Mouse (Mus musculus): ENCODE data around the gene Ksr2. TPM values are rescaled to one million over a fixed set of nuclear protein-coding genes. Genes with fewer than 3 reads are reported as not detected.
A peak's percentile ranks its signal among the peaks of the same experiment; 100 is the strongest.

The Ksr2 gene
- total and polyA plus RNA-seq, 2 experiments from 2014 or later = 6.3 to 12.6 TPM

DNA sequence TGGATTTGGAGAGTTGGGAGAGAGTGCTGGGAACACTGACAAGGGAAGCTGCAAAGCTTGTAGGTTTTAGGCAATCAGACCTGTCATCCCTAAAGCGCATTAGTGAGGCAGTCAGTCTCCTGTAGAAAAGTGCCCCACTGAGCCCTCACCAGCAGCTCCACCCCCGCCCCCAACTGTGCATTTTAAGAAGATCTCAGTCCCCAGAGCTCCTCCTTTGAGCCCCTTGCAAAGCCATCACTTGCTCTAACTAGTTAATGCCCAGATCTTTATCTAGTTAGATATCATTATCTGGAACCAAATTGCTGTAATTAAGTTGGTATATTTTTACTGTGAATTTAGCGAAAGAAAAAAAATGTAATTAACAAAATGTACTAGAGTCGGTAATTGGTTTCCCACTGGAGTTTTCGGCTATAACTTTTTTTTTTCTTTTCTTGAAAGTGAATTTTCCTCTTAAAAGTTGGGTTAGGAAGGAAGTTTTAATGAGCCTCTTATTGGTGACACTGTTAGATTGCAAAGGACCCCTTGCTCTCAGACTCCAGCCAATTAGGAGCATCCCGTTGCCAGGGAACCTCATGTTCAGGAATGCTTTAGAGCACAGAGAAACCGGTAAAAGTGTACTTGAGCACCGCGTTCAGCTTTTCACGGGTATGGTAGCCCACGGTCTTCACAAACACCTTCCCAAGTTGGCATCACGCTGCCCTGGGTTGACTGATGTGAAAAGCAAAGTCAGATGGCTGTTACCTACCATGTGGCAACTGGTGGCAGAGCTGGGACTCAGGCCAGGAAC lies 344.1 kb downstream of the Ksr2 start:
- Histone ChIP-seq H3K27me3 (ENCODE audit: insufficient read depth, low read length) (no peaks in the 10 kb centered on the region), H3K4me3 (ENCODE audit: low read length) (no peak overlapping the region), H3K4me2 (ENCODE audit: low read depth, low read length) (no peak overlapping the region), H3K27ac (no peak overlapping the region), H3K9me3 (ENCODE audit: low read length) (no peaks in the 10 kb centered on the region), H3K9ac (replicated peaks; ENCODE audit: low read length) (no peak overlapping the region), H3K36me3 (ENCODE audit: insufficient read depth, low read length) (0 out of 2 replicates have a peak, but pooled peaks cover 7% of the 10 kb centered on the region), H3K4me1 (ENCODE audit: insufficient read depth, low read length) (no peaks in the 10 kb centered on the region)
- no peak for ATAC-seq
- 27% methylated on average over 12 of the region's 12 CpGs for WGBS
- TF ChIP-seq CTCF (IDR thresholded peaks at IDR 0.05; ENCODE audit: low read depth) = no peak
- DNase-seq (ENCODE audit: low spot score) = no peak

DNA sequence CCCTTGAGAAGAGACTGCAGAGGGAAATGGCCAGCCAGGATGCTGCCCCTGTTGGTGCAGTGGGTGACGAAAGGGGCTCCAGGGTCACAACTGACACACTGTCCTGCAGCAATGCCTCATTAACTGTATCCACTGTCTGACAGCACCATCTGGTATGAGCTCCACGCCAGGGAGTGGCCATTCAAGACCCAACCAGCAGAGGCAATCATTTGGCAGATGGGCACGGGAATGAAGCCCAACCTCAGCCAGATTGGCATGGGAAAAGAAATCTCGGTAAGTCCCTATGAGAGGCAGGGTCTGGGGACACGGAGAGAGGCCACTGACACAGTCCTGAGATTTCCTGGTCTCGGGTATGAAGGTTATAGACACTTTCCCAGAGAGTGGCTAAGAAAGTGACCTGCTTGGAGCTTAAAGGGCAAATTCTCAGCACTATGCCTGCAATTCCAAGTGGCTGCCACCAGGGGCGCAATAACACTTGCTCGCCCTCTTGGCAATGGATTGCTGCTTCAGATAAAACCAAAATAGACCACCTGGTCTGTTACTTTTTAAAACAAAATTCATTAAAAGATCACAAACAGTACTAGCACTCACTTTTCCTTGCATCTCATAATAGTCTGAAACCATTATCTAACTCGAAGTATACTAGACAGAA lies 347.5 kb downstream of the Ksr2 start:
- TF ChIP-seq CTCF (IDR thresholded peaks at IDR 0.05; ENCODE audit: low read depth) = peak; percentile 55
- Histone ChIP-seq H3K4me1 (ENCODE audit: insufficient read depth, low read length) (no peaks in the 10 kb centered on the region), H3K27ac (no peak overlapping the region), H3K4me2 (ENCODE audit: low read depth, low read length) (no peak overlapping the region), H3K27me3 (ENCODE audit: insufficient read depth, low read length) (no peaks in the 10 kb centered on the region), H3K9me3 (ENCODE audit: low read length) (no peaks in the 10 kb centered on the region), H3K4me3 (ENCODE audit: low read length) (no peak overlapping the region), H3K36me3 (ENCODE audit: insufficient read depth, low read length) (peaks cover 13% of the 10 kb centered on the region; the same call in 1 of the 2 replicates), H3K9ac (replicated peaks; ENCODE audit: low read length) (no peak overlapping the region)
- ATAC-seq (no peak), DNase-seq (ENCODE audit: low spot score) (peak; percentile 32)
- 71% methylated on average over 9 of the region's 9 CpGs for WGBS

DNA sequence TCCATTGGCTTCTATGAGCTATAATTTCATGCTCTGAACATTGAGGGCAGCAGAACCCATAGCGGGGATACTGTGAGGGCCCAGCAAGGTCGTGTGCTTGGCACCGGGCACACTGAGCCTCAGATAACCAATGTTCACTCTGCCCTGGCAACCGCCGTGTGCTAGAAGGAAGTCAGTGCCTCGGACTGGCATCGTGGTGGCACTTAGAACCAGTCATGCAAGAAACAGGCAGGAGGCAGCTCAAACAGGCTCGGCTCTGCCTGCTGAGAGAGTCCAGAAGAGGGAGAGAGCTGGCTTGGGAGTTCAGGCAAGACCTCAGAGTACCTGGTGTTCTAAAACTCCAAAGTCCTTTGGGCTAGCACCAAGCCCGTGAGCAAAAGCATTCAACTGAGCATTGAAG lies 350.7 kb downstream of the Ksr2 start:
- no peak overlapping the region for H3K27ac ChIP-seq
- 56% methylated on average over 9 of the region's 9 CpGs for WGBS
- no peak for TF ChIP-seq CTCF (IDR thresholded peaks at IDR 0.05; ENCODE audit: low read depth)
- no peaks in the 10 kb centered on the region for H3K9me3 ChIP-seq (ENCODE audit: low read length)
- no peaks in the 10 kb centered on the region for H3K4me1 ChIP-seq (ENCODE audit: insufficient read depth, low read length)
- no peak overlapping the region for H3K9ac ChIP-seq (replicated peaks; ENCODE audit: low read length)
- H3K36me3 ChIP-seq (ENCODE audit: insufficient read depth, low read length) = peaks cover 6% of the 10 kb centered on the region; the same call in 1 of the 2 replicates
- no peaks in the 10 kb centered on the region for H3K27me3 ChIP-seq (ENCODE audit: insufficient read depth, low read length)
- H3K4me3 ChIP-seq (ENCODE audit: low read length) = no peak overlapping the region
- no peak overlapping the region for H3K4me2 ChIP-seq (ENCODE audit: low read depth, low read length)
- no peak for ATAC-seq
- DNase-seq (ENCODE audit: low spot score) = no peak

DNA sequence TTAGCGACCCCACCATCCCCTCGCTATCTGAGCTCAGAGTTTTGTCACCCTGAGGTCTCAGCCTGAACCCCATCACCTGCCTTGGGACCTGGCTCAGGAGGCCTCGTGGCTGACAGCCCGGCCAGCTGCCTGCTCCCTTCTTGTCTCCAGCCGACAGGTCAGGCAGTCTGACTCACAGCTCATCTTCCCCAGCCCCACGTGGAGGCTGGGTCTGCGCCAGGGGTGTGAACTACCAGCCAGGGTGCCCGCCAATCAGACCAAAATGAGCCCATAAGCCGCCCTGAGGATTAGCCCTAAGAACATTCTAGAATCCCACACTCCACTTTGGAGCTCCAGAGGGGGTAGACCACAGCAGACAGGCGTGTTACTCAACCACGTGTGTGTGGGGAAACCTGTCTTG lies 365.4 kb downstream of the Ksr2 start:
- TF ChIP-seq CTCF (IDR thresholded peaks at IDR 0.05; ENCODE audit: low read depth) = no peak
- H3K4me3 ChIP-seq (ENCODE audit: low read length) = no peak overlapping the region
- DNase-seq (ENCODE audit: low spot score) = peak; percentile 21
- H3K27ac ChIP-seq = no peak overlapping the region
- WGBS = 48% methylated on average over 11 of the region's 11 CpGs
- no peak overlapping the region for H3K9ac ChIP-seq (replicated peaks; ENCODE audit: low read length)
- ATAC-seq = no peak
- no peak overlapping the region for H3K4me2 ChIP-seq (ENCODE audit: low read depth, low read length)
- H3K36me3 ChIP-seq (ENCODE audit: insufficient read depth, low read length) = no peaks in the 10 kb centered on the region
- no peaks in the 10 kb centered on the region for H3K4me1 ChIP-seq (ENCODE audit: insufficient read depth, low read length)
- no peaks in the 10 kb centered on the region for H3K9me3 ChIP-seq (ENCODE audit: low read length)
- H3K27me3 ChIP-seq (ENCODE audit: insufficient read depth, low read length) = no peaks in the 10 kb centered on the region

DNA sequence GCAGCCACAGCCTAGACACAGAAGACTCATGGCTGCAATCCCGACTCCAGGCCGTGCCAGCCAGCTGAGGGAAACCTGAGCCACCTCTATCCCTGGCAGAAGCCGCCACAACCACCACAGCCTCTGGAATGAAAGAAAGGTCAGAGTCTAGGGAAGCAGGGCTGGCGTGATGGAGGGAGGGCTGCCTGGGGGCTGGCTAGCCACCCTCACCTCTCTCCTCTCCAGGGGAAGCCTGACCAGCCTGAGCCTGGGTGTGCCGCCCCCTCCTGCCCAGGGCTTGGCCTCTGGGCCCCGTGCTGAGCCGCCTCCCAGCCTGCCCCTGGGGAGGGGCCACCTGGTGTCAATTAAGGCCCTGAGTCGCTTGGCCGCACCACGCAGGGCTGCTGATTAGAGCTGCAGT lies 366.9 kb downstream of the Ksr2 start, which contains the start of gene Nos1:
Nos1 (plus strand) TSS at position 352 of the 400 bp plus-strand sequence.
- Histone ChIP-seq H3K27me3 (ENCODE audit: insufficient read depth, low read length) (no peaks in the 10 kb centered on the region), H3K9me3 (ENCODE audit: low read length) (no peaks in the 10 kb centered on the region), H3K4me3 (ENCODE audit: low read length) (no peak within 1 kb of the TSS), H3K4me1 (ENCODE audit: insufficient read depth, low read length) (no peaks in the 10 kb centered on the region), H3K27ac (no peak within 1 kb of the TSS), H3K9ac (replicated peaks; ENCODE audit: low read length) (no peak within 1 kb of the TSS), H3K36me3 (ENCODE audit: insufficient read depth, low read length) (no peaks in the 10 kb centered on the region), H3K4me2 (ENCODE audit: low read depth, low read length) (no peak within 1 kb of the TSS)
- ATAC-seq = no peak; the same call in 1 of the 2 replicates
- WGBS = 27% methylated on average over 10 of the region's 10 CpGs
- TF ChIP-seq CTCF (IDR thresholded peaks at IDR 0.05; ENCODE audit: low read depth) = no peak
- no peak for DNase-seq (ENCODE audit: low spot score)

DNA sequence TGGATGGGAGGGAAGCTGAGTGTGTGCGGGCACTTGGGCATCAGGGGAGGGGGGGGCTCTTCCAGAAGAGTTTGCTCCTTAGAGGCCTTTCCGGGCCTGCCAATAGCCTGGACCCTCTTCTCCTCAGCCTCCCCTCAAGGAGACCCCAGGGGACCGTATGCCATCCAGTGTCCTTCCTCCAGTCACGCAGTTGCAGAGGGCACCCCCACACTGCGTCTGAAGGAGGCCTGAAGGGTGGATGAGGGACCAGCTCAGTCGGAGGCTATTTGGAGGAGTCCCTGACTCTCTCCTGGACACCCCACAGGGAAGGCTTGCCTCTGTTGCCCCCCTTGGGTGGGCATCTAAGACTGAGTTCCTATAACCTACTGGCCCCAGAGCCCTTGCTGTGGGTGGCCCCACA lies 367.4 kb downstream of the Ksr2 start:
- ATAC-seq = no peak

DNA sequence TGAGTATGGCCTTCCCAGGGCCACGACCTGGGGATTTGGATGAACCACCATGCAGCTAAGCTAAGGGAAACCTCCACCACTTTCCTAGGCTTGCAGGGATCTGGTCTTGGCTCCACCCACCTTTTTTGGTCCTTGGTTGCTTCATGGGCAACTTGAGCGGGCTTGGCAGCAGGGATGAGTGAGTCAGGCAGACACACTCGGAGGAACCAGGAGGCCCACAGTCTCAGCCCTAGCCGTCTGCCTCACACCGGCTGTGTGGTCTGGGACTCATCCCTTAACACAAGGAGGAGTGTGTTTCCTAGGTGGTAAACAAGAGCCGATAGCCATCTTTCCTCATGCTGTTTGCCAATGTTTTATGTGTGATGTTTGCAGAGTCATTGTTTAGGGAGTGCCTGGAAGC lies 376.3 kb downstream of the Ksr2 start:
- Histone ChIP-seq H3K9me3 (ENCODE audit: low read length) (no peaks in the 10 kb centered on the region), H3K36me3 (ENCODE audit: insufficient read depth, low read length) (no peaks in the 10 kb centered on the region)

More for the DNA sequence above, 367.4 kb downstream of the Ksr2 start:
- no peak overlapping the region for H3K4me3 ChIP-seq (ENCODE audit: low read length)
- no peaks in the 10 kb centered on the region for H3K27me3 ChIP-seq (ENCODE audit: insufficient read depth, low read length)
- no peak overlapping the region for H3K27ac ChIP-seq
- WGBS = 52% methylated on average over 6 of the region's 6 CpGs
- no peaks in the 10 kb centered on the region for H3K36me3 ChIP-seq (ENCODE audit: insufficient read depth, low read length)
- no peaks in the 10 kb centered on the region for H3K4me1 ChIP-seq (ENCODE audit: insufficient read depth, low read length)
- no peak overlapping the region for H3K4me2 ChIP-seq (ENCODE audit: low read depth, low read length)
- DNase-seq (ENCODE audit: low spot score) = no peak
- no peak overlapping the region for H3K9ac ChIP-seq (replicated peaks; ENCODE audit: low read length)
- H3K9me3 ChIP-seq (ENCODE audit: low read length) = no peaks in the 10 kb centered on the region
- TF ChIP-seq CTCF (IDR thresholded peaks at IDR 0.05; ENCODE audit: low read depth) = no peak

More for the DNA sequence above, 376.3 kb downstream of the Ksr2 start:
- H3K4me2 ChIP-seq (ENCODE audit: low read depth, low read length) = no peak overlapping the region
- H3K9ac ChIP-seq (replicated peaks; ENCODE audit: low read length) = no peak overlapping the region
- WGBS = 76% methylated on average over 6 of the region's 6 CpGs
- no peak overlapping the region for H3K4me3 ChIP-seq (ENCODE audit: low read length)
- H3K27me3 ChIP-seq (ENCODE audit: insufficient read depth, low read length) = no peaks in the 10 kb centered on the region
- ATAC-seq (no peak), DNase-seq (ENCODE audit: low spot score) (no peak)
- H3K27ac ChIP-seq = no peak overlapping the region
- TF ChIP-seq CTCF (IDR thresholded peaks at IDR 0.05; ENCODE audit: low read depth) = no peak
- H3K4me1 ChIP-seq (ENCODE audit: insufficient read depth, low read length) = no peaks in the 10 kb centered on the region

Measured in hindbrain, postnatal 0 days (tissue).